Mouse (Mus musculus) gastrocnemius, postnatal 25 days (tissue): ENCODE measurements around the gene Lamtor5. TPM values are rescaled to one million over a fixed set of nuclear protein-coding genes. Genes with fewer than 3 reads are reported as not detected.
"Not testable (repeated sequence)": the region's sequence is repeated elsewhere in the genome, so short reads cannot be mapped to it uniquely, and the experiment has no call there.

Experiments used
- DNase-seq: peaks from one replicate; pipeline ENCODE4 v3.0.0; 2022
- total RNA-seq, 2 experiments: library from RNA; stranded (reverse); gene quantifications; 1 replicate in 1 of 2; 2 replicates in 1 of 2; pipeline ENCODE4 v1.2.3; 2021

Gene Lamtor5
- total RNA-seq, 2 experiments from 2014 or later, result 47.5 to 55.1 TPM

DNA sequence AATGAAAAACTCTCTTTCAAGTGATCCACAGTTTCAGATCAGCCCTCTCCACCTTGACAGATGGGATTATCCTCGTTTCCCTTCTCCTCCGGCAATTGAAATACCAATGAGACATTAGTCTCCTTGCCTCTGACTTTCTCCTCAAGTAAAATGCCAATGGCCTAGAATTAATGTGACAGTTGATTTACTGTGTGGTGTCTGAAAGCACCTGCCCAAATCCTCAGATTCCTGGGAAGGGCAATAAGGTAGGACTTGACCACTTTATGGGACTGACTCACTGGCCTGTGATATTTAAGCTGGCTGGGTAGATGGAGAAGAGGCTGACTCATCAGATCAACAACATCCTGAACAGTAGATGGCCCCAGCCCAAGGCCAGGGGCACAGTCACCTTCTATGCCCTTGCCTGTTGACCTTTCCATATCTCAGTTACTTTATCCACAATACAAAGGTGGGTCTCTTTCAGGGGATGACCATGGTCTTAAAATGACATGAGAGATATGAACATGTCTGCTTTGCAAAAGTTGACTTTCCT is 11.8 kb upstream of the Lamtor5 start:
- no peak for DNase-seq

- DNase-seq, result no peak
These were observed 6.2 kb upstream of the Lamtor5 start for GRCm38 (mm10) chr3:107272433-107272832.

- DNase-seq, result peak; percentile 53
These were observed 4.8 kb upstream of the Lamtor5 start for GRCm38 (mm10) chr3:107273820-107274219.

DNA sequence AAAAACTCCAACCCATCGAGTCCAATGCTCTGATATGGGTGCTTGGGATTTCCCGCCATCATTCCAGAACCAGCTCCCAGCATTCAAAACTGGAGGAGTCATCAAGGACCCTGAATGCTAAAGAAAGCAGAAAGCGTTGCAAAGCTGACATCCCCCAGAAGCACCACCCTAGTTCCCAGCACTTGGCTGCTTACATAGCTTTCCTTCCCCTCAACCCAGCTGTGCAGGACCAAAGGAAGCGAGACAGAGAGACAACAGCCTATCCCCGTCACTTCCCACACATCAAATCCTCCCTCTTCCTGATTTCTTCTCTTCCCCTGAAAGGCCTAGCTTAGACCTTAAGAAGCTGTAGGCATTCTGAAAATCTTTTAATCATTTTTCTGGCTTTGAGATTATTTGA is 3.3 kb upstream of the Lamtor5 start:
- no peak for DNase-seq

DNA sequence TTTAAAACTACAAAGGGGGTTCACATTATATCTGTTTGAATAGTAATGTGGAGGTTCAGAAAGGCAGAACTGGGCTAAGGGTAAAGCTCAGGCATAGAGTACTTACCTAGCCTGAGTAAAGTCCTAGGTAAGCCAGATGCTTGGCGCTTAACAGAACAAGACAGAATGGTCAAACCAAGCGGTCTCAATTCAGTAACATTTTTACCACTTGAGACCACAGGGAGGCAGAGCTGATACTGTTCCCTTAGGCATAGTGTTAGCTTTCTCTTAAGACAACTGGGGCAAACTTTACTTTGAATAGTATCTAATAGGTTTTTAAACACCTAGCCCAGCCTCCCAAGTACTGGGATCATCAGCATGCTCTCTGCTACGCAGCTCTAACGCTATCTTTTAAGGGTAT is 2.7 kb upstream of the Lamtor5 start:
- no peak for DNase-seq

DNA sequence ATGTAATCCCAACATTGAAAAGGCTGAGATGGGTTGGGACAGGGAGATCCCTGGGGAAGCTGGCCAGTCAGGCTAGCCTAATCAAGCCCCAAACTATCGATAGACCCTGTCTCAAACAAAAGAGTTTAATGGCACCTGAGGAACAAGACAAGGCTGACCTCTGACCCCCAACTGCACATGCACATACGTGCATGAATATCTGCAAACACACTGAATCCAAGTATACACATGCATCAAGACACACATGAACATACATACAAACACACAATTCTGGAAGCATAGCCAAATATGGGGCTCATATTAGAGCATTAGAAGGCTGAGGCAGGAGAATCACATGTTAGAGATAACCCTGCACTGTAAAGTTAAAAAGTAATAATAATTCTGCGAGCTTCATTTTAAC is 2.0 kb upstream of the Lamtor5 start:
- DNase-seq, result no peak

DNA sequence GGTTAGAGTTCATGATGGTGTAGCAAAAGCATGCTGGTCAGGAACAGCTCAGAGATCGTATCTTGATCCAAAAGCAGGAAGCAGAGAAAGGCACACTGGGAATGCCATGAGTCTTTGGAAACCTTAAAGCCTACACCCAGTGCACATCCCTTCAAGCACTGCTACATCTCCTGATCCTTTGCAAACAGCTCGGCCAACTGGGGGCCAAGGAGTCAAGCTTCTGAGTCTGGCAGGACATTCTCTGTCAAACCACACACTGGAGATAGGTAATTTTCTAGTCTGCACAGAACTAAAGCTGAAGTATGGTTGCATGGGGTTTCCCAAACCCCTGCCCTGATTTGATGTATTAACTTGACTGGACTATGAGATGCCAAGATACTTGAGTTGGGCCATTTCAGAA is 7.5 kb downstream of the Lamtor5 start:
- DNase-seq, result no peak

GRCm38 (mm10) chr3:107287346-107287745 is 8.7 kb downstream of the Lamtor5 start:
- no peak for DNase-seq

- DNase-seq, result peak; percentile 17
These were observed 12.2 kb downstream of the Lamtor5 start, which contains the start of gene Slc16a4 for GRCm38 (mm10) chr3:107290764-107291381. Gene Slc16a4, plus strand, starts transcription at chr3:107291230.

DNA sequence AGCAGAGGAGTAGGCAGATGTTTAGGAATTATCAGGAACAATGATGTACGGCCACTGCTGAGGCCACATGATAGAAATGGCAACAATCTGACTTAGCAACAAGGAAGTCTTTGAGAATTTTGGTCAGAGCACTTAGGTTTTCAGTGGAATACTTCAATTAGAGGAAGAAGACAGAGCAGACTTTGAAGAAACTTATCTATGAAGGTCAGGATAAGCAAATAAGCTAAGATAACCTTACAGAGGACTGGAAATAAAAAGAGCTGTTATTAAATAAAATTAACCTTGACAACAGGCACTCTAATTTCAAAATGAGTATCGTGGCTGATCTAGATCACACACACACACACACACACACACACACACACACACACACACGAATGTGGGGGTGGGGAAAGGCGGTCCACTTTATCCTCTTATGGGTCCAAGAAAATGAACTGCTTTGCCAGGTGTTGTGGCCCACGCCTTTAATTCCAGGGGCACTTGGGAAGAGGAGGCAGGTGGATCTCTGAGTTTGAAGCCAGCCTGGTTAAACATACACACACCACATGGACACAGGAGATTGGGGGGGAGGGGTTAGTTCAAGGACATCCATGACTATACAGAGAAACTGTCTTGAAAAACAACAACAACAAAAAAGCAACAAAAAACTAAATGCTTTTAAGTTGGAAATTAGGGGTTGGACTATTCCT is 17.2 kb downstream of the Lamtor5 start:
- DNase-seq, result no peak

DNA sequence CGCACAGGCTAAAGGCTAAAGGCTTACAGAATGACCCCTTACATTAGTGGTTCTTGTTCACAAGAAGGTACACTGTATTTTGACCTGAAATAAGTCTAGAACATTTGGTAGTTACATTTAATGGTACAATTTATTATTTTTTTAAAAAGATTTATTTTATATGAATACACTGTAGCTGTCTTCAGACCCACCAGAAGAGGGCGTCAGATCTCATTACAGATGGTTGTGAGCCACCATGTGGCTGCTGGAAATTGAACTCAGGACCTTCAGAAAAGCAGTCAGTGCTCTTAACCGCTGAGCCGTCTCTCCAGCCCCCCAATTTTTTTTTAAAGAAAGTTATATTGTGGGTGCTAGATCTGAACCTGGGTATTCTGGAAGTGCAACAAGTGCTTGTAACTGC is 18.3 kb downstream of the Lamtor5 start:
- DNase-seq, result not testable (repeated sequence)

DNA sequence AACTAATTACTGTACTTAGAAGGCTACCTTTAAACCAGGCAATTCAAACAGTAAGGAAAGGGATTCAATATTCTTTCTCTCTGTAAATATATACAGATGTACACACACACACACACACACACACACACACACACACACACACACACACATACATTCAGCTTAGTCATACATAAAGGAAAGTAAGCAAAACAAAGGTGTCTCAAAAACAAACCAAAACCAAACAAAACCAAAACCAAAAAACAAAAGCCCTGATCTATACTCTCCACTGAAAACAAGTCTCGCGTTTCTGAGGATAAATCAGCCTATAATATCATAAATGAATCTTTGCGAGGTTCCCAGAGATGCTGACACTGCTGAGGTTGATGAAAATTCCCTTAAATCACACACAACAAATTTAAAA is 38.7 kb downstream of the Lamtor5 start:
- no peak for DNase-seq

- no peak for DNase-seq
These were observed 42.5 kb downstream of the Lamtor5 start for GRCm38 (mm10) chr3:107321141-107321540.

- no peak for DNase-seq
These were observed 43.1 kb downstream of the Lamtor5 start for GRCm38 (mm10) chr3:107321776-107322175.

- no peak for DNase-seq
These were observed 47.8 kb downstream of the Lamtor5 start for GRCm38 (mm10) chr3:107326442-107326841.

DNA sequence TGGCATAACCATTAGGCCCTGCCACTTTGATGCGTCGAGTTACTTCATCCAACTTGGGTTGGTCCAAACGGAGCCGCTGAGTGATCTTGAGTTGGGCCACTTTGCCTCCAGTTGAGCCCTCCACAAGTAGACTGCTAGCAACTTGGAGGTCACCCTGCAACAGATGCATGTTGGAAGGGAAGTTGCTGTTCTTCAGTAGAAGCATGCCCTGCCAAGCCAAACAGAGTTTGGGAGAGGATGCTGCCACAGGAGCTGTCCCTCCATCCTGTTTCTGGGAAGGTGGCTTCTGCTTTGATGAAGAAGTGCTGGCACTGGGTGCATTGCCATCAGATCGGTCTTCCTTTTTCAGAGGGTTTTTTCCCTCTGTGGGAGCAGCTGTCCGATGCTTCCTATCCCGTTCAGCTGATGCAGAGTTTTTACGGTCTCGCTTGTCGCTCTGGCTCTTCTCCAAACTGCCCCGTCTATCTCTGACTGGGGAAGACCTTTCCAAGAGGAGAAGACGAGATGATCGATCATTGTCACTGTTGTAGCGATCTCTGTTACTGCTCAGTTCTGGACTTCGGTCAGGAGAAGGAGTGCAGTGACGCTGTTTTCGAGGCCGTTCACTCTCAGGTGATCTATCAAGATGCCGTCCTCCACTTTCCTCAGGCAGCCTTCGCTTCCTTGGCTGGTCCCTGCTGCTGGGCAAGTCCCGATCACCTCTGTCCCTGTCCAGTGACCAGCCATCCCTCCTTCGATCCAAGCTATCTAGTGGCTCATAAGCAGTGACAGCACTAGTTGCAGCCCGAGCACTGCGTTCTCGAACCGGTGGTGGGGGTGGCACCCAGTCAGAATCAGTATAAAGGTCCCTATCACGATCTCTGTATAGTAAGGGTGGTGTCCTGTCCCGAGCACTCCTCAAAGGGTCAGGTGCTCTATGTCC is 52.1 kb downstream of the Lamtor5 start:
- no peak for DNase-seq

DNA sequence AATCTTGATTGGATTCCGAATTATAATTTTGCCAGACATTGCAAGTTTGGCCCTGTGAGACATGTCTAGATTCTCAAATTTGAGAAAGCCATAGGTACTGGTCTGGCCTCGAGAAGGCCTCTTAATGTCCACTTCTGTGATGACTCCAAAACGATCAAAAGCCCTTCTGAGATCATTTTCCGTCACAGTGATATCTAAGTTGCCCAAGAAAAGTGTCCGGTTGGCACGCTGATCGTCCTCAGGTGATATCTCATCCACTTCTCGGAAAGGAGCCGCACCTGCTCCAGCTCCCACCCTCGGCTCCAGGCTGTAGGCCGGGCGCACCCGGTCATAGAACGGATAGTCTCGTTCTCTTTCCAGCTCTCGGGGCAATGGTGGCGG is 53.1 kb downstream of the Lamtor5 start:
- DNase-seq, result no peak

- DNase-seq, result peak; percentile 44
These were observed 53.7 kb downstream of the Lamtor5 start for GRCm38 (mm10) chr3:107332127-107332959.

DNA sequence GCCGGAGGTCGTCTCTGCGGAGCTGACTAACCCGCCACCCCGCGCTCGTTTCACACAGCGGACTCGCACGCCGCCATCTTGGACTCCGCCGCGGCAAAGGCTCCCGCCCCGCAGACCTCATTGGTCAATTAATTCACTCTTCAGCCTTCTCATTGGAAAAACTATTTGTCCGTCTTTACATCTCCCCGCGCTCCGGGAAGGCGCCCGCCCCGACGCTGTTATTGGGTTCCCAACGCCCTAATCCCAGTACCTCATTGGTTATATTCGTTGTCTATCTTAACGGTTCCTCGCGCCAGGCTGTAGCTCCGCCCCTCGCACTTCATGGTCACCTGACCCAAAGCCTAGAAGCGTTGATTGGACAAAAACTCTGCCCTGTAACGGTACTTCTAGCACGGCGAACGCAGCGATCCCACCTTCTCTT is 54.3 kb downstream of the Lamtor5 start:
- DNase-seq, result peak; percentile 97
